Mouse (Mus musculus) skeletal muscle tissue, adult 2 months (tissue): ENCODE results near the gene Capn15.

Experiments
- DNase-seq: peaks from one replicate; pipeline ENCODE4 v3.0.0-alpha.2; 2012; ENCODE audit warnings: low read depth, low spot score

The Capn15 gene

GRCm38 (mm10) chr17:25955736-25956135, 29.9 kb downstream of the Capn15 start:
- no peak for DNase-seq

GRCm38 (mm10) chr17:25954671-25955070, 30.9 kb downstream of the Capn15 start:
- no peak for DNase-seq

- no peak for DNase-seq
These were observed 32.4 kb downstream of the Capn15 start for GRCm38 (mm10) chr17:25953161-25953560.

GRCm38 (mm10) chr17:25951803-25952623, 33.6 kb downstream of the Capn15 start, which contains the start of gene A930017K11Rik:
TSS of gene A930017K11Rik (minus strand) at chr17:25952565.
- DNase-seq: no peak

GRCm38 (mm10) chr17:25951225-25951802, 34.3 kb downstream of the Capn15 start:
- no peak for DNase-seq

GRCm38 (mm10) chr17:25950706-25951105, 34.9 kb downstream of the Capn15 start:
- DNase-seq: no peak

GRCm38 (mm10) chr17:25949981-25950380, 35.6 kb downstream of the Capn15 start:
- DNase-seq: no peak

GRCm38 (mm10) chr17:25948051-25948450, 37.5 kb downstream of the Capn15 start:
- no peak for DNase-seq

- DNase-seq: no peak
These were observed 38.0 kb downstream of the Capn15 start for GRCm38 (mm10) chr17:25947576-25947975.

- no peak for DNase-seq
These were observed 38.7 kb downstream of the Capn15 start for GRCm38 (mm10) chr17:25946891-25947290.

- DNase-seq: no peak
These were observed 39.2 kb downstream of the Capn15 start for GRCm38 (mm10) chr17:25946349-25946748.

GRCm38 (mm10) chr17:25945517-25946155, 40.0 kb downstream of the Capn15 start:
- DNase-seq: no peak

GRCm38 (mm10) chr17:25944366-25945163, 41.0 kb downstream of the Capn15 start, which contains the start of the genes Pigq and Nhlrc4:
TSS of gene Pigq (minus strand) at chr17:25944936.
TSS of gene Nhlrc4 (minus strand) at chr17:25944961.
- no peak for DNase-seq

GRCm38 (mm10) chr17:25943769-25944168, 41.8 kb downstream of the Capn15 start:
- no peak for DNase-seq

GRCm38 (mm10) chr17:25943221-25943620, 42.4 kb downstream of the Capn15 start:
- no peak for DNase-seq

- DNase-seq: no peak
These were observed 42.9 kb downstream of the Capn15 start for GRCm38 (mm10) chr17:25942597-25943151.

GRCm38 (mm10) chr17:25941511-25942241, 43.9 kb downstream of the Capn15 start:
- peak; percentile 58 for DNase-seq

- no peak for DNase-seq
These were observed 51.1 kb downstream of the Capn15 start for GRCm38 (mm10) chr17:25934526-25934925.

GRCm38 (mm10) chr17:25925348-25925747, 60.2 kb downstream of the Capn15 start:
- peak; percentile 84 for DNase-seq

- no peak for DNase-seq
These were observed 63.5 kb downstream of the Capn15 start for GRCm38 (mm10) chr17:25922120-25922519.
